Mouse (Mus musculus): Measurements from ENCODE around the gene Bin2.

GRCm38 (mm10) chr15:100635851-100636645, 33.3 kb downstream of the Bin2 start:
- TF ChIP-seq GATA2 (IDR thresholded peaks at IDR 0.05; ENCODE audit: borderline replicate concordance, low read depth, low read length): no peak
- TF ChIP-seq CTCF (IDR thresholded peaks at IDR 0.05; ENCODE audit: low read depth, low read length): no peak
- no peak for TF ChIP-seq TAL1 (conservative IDR thresholded peaks at IDR 0.05; ENCODE audit: low read depth, low read length)
- TF ChIP-seq GATA1 (IDR thresholded peaks at IDR 0.05; ENCODE audit: borderline replicate concordance, low read length): no peak

All from G1E (cell line).